Mouse (Mus musculus): Measurements from ENCODE around the gene Slc25a21. TPM values are rescaled to one million over a fixed set of nuclear protein-coding genes. Genes with fewer than 3 reads are reported as not detected.
A peak's percentile ranks its signal among the peaks of the same experiment; 100 is the strongest.

Gene Slc25a21
- polyA plus RNA-seq, 1 experiment from 2014 or later, result 0.59 TPM

DNA sequence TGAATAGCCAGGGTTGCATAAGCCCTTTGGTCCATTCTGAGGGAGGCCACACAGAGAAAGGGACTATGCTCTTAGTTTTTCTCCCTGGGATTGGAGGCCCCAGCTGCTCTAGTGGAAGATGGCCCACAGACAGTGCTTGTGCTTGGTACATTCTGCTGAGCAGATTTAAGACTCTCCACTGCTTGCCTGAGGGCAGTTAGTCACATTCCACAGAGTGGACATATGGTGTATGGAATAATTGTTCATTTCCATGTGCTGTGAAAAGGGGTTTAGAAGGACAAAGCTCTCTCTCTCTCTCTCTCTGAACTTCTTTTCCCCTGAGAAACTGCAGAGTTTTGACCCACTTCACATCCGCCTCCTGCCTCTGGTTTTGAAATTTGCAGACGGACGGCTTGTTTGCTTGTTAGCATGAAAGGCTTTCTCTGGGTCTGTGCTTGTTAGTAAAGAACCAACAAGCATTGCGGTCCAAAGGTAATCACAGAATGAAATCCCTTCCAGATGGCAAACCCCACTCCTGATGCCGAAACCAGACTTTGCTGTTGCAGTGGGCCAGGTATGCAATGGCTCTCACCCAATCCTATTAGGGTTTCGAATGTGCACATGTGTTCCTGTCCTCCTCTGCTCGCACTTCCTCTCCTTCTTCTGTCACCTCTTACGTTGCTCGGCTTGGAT is 527.7 kb downstream of the Slc25a21 start:
- H3K4me2 ChIP-seq (replicated peaks), result peak overlapping the region; percentile 47
- ATAC-seq (ENCODE audit: low FRiP score, low read depth), result peak; percentile 84
- WGBS, result 26% methylated on average over 9 of the region's 9 CpGs
- peaks cover 27% of the 10 kb centered on the region for H3K4me1 ChIP-seq
- H3K27ac ChIP-seq, result peak overlapping the region; percentile 72
- H3K36me3 ChIP-seq, result no peaks in the 10 kb centered on the region
- H3K9me3 ChIP-seq, result no peaks in the 10 kb centered on the region
- H3K27me3 ChIP-seq, result 0 out of 2 replicates have a peak, but pooled peaks cover 8% of the 10 kb centered on the region
- 0 out of 2 replicates have a peak overlapping the region, but pooled peaks have one; percentile 2 for H3K4me3 ChIP-seq
- H3K9ac ChIP-seq, result 0 out of 2 replicates have a peak overlapping the region, but pooled peaks have one; percentile 13

Other genes with a start within 250 kb of the Slc25a21 start
- gene Prps1l3, start 32.9 kb upstream of the Slc25a21 start, polyA plus RNA-seq (2015; fragmentation: Nextera tagmentation; extraction: Ambion mirVana), result 64.1 and 70.6 TPM in 2 replicates
- 9.2 and 10.3 TPM in 2 replicates for gene Mipol1, start 33.0 kb upstream of the Slc25a21 start, polyA plus RNA-seq (2015; fragmentation: Nextera tagmentation; extraction: Ambion mirVana)